Mouse (Mus musculus): ENCODE measurements at regions not wholly inside any gene's neighbourhood (a gene's known extent, or its start where the extent isn't known, plus 50 kb on each side); places are given as distances from the start of the nearest gene placed in this dataset.

DNA sequence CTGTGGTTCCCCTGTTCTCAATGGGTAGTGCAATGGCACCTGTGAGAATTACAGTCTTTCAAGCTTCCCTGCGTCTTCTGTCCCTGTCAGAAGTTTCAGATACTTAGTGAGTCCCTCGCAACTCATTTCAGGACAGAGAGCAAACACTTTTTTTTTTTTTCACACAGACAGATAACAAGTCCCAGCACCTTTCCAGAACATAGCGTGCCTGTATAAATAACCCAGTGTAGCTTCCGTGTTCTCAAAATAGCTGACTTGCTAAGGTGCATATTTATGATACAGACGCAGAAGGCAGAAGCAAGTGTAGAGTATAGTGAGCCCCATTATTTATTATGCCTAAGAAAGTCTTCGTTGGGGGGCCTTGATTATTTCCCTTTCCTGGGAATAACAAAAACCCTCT lies 929.4 kb downstream of the Robo2 start:
- TF ChIP-seq CTCF (conservative IDR thresholded peaks at IDR 0.05; ENCODE audit: low read length) (no peak), POU5F1 (IDR thresholded peaks at IDR 0.05; ENCODE audit: borderline replicate concordance, low read length) (no peak), NANOG (IDR thresholded peaks at IDR 0.05; ENCODE audit: borderline replicate concordance, low read length) (no peak)

All from E14TG2a.4 (cell line).